Mouse (Mus musculus): Measurements from ENCODE around the gene Dcpp1.
A peak's percentile ranks its signal among the peaks of the same experiment; 100 is the strongest.

DNA sequence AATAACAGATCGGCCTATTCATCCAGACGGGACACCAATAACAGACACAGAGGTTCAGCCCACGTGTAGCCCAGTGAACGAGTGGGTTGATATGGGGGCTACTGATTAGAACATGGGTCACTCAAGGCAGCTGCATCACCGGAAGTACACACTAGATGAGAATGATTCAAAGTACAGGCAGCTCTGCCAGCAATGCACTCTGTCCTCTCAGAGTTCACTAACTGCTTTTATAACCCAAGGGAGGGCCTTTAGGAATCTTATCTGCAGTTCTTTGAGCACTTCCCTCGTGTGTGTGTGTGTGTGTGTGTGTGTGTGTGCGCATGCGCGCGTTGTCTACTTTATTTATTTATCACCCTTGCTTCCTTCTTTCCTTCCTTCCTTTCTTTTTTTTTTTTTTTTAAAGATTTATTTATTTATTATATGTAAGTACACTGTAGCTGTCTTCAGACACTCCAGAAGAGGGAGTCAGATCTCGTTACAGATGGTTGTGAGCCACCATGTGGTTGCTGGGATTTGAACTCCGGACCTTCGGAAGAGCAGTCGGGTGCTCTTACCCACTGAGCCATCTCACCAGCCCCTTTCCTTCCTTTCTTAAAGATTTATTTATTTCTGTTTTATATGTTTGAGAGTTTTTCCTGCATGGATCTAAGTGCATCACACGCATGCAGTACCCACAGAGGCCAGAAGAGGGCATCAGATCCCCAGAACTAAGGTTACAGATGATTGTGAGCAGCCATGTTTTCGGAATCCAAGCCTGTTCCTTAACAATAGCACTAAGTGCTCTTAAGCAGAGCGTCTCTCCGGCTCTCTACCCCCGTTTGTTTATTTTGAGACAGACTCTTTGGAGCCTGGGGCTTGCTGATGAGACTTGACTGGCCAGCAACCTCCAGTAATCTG, 29.6 kb upstream of the Dcpp1 start:
- TF ChIP-seq CTCF (IDR thresholded peaks at IDR 0.05; ENCODE audit: low read depth) (peak; percentile 83), EP300 (IDR thresholded peaks at IDR 0.05; ENCODE audit: low read depth) (no peak)
